Mouse (Mus musculus): ENCODE measurements around the gene Fpr3.
"Not testable (repeated sequence)": the region's sequence is repeated elsewhere in the genome, so short reads cannot be mapped to it uniquely, and the experiment has no call there.

The Fpr3 gene

DNA sequence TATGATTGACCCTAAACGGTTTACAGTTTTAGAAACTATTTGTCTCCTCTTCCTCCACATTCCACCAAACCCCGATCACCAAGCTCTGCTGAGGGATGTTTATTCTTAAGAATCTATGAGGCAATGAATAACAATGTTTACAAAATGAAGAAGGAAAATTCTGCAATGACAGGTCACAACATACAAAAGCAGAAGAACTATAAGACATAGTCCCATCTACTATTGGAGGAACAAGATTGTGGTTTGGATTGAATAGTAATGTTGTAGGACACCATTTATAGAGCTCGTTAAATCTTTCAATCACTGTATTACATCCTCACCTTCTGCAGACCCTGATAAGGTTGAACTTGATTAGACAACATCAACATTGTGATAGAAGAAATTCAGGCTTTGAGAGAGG lies 5.0 kb upstream of the Fpr3 start:
- DNase-seq (ENCODE audit: low read depth in 1 of 2, low spot score in 2 of 2) = no peak

DNA sequence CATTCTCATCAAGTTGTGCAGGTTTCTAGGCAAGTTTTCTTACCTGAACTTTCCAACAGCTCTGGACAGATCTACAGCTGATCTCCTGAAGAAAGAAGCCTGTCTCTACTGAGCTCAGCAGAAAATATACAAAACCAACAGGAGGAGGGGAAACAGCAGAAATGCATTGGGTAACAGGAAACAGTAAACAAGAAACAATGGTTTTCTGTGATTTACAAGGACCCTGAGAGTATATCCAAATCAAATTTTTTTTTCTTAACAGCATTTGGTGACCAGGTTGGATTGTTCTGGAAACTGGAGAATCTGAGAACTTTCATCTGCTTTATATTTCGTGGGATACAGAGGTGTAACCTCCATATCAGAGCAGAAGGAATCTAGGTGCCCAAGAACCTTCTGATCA lies 3.8 kb upstream of the Fpr3 start, which contains the start of gene Fpr1:
Fpr1 (minus strand) TSS at position 101 of the 400 bp plus-strand sequence.
- DNase-seq (ENCODE audit: low read depth in 1 of 2, low spot score in 2 of 2) = no peak

- DNase-seq (ENCODE audit: low read depth in 1 of 2, low spot score in 2 of 2) = no peak
Observed at GRCm38 (mm10) chr17:17889732-17890425, 2.2 kb downstream of the Fpr3 start.

- DNase-seq (ENCODE audit: low read depth in 1 of 2, low spot score in 2 of 2) = peak in 1 of 2 experiments; percentile 17
Observed at GRCm38 (mm10) chr17:17896039-17896438, 8.4 kb downstream of the Fpr3 start.

DNA sequence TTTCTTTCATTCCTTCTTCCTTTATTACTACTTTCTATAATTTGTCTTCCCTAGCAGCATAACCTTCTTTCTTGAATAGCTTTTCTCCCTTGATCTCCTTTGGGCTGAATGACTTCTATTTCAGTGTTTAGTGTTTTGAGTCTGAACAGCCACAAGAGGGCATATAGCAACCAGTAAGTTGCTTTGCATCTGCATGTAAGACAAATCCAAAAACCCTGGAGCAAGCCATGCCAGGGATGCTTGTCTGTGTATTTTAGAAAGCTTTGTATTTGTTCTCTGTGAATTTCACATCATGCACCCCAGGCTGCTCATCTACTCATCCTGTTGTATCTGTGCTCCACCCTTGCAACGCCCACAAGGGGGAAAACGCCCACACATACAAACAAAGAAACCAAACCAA lies 11.6 kb downstream of the Fpr3 start:
- DNase-seq (ENCODE audit: low read depth in 1 of 2, low spot score in 2 of 2) = no peak

DNA sequence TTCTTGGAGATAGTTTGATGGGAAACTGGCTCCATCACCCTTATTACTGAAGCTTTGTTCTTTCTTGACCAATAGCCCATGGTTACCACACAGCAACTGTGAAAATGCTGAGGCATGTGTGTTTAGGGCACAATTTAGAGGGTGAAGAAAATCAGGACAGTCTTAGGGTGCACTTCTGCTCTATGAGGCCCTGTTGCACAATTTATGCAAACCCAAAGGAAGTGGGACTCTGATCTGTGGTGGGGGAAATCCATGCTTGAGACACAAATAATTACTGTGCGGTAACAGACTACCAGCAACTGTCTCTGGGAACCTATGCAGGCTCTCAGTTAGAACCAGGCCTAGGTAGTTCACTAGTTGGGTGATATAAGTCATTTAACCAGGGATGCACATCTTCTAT lies 13.1 kb downstream of the Fpr3 start:
- DNase-seq (ENCODE audit: low read depth in 1 of 2, low spot score in 2 of 2) = peak; percentile 41 to 62

DNA sequence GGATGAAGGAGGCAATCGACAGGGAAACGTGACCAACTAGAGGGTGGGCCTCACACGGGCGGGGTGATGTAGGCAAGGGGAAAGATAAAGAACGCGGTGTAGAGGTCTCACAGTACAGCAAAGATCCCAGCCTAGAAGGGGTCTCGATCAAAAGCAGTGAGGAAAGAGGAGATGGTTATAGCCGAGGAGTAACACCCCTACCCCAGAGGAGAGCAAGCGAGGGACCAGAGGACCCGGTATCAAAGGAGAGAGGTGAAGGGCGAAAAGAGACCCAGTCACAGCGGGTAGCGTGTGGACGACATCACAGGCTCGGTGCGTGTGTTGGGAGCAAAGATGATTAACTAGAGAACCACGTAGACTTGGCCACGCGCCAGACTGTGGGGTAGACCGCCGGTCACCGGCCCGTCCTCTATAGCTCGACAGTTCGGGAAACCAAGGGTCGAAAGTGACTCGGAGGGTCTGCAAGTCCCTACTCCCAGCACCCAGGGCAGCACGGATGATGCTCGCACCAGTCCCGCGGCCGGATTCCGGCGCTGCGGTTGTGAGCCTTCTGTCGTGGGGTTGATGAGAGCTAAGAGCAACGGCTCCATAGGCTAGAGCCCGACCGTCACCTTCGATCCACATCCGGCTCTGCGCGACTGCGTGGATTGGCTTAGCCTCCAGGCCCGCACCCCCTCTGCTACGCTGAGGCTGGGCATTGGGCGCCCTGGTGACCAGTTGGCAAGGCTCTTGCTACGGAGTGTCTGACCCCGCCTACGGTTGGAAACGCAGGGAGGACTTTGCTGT lies 22.2 kb downstream of the Fpr3 start:
- DNase-seq (ENCODE audit: low read depth in 1 of 2, low spot score in 2 of 2) = peak; percentile 35 to 65

DNA sequence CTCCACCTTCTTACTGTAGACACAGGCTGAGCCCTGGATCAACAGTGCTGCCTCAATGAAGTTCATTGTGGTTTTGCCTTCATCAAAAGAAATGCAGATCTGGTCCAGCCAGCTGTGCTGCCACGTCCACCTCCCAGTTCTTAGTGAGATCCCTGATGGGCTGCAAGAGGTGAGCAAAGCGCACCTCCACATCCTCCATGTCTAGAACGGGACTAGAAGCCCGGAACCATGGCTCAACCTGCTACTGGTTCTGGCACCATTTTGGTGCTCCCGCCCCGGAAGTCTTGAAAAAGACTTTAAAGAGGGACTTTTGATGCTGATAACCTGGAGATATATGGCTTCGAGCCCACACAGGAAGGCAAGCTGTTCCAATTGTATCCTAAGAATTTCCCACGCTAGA lies 25.0 kb downstream of the Fpr3 start:
- DNase-seq (ENCODE audit: low read depth in 1 of 2, low spot score in 2 of 2) = not testable (repeated sequence)

DNA sequence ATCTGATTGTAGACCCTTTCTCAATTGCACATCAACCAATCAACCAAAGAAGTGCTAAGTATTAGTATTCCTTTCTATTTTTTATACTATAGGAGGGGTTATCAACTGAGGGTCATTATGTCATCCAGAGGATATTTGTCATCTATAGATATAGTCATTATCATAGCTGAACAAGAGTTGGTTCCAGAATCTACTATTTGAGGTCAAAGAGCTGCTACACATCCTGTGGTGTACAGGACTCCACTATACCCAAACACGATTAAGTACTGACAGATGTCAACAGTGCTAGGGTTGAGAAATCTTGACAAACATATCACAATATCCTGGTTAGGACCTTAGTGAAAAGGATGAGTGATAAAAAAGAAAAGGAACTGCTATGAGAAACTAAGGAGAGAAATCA lies 29.7 kb downstream of the Fpr3 start:
- no peak for DNase-seq (ENCODE audit: low read depth in 1 of 2, low spot score in 2 of 2)

- DNase-seq (ENCODE audit: low read depth in 1 of 2, low spot score in 2 of 2) = no peak
Observed at GRCm38 (mm10) chr17:17917782-17918181, 30.1 kb downstream of the Fpr3 start.

DNA sequence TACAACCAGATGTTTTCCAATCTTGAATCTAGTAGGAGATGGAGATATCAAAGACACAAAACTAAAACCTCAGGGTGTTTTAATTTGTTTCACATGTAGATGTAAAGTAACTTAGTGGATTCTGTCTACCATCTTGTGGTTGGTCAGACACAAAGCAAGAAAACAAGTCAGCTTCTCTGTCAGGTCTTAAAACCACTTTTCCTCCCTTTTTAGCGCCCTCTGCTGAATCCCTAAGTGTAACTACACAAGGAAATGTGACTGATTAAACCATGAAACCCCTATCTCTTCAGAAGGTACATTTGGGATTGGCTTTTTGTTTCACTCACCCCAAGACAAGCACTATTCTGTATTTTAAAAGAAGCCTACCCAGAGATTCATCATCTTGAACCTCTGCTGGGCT lies 85.8 kb downstream of the Fpr3 start:
- no peak for DNase-seq (ENCODE audit: low read depth in 1 of 2, low spot score in 2 of 2)

DNA sequence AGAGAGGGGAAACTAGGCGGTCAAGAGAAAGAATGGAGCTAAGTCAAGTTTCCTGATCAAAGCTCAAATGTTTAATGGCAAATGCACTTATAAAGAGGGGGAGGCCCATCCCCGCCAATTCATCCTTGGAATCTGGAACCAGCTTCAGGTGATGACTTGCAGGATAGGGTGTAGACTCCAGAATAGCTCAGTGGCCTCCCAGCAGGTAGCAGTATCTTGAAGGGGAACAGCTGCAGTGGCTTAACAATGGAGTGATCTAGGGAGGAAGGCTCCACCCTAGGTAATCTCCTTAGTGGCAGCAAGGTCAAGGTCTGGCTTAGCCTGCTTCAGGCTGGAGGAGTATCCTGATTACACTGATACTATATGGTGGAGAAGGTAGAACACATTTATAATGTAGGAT lies 93.6 kb downstream of the Fpr3 start:
- not testable (repeated sequence) for DNase-seq (ENCODE audit: low read depth in 1 of 2, low spot score in 2 of 2)

DNA sequence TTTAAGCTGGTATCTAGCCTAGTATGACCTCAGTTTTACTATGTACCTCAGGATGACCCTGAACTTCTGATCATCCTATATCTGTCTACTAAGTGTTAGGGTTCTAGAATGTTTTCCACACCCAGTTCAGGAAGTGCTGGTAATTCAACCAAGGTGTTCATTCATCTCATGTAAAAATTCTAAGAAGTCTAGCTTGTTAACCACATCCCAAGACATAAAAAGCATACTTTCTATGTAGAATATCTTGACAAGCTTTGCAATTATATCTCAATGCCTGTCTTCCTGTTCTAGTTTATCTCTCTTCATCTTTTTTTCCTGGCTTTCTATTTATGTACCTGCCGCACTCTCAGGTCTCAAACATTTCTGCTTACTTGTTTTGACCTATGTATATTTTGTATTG lies 117.1 kb downstream of the Fpr3 start:
- no peak for DNase-seq (ENCODE audit: low read depth in 1 of 2, low spot score in 2 of 2)
